Mouse (Mus musculus): ENCODE data around the gene Olfr877. TPM values are rescaled to one million over a fixed set of nuclear protein-coding genes. Genes with fewer than 3 reads are reported as not detected.

The Olfr877 gene
- total RNA-seq (2014; fragmentation: Nextera tagmentation), result not detected in 2 replicates
- total RNA-seq (2017), result 0.06 TPM in 1 of 2 replicates, not detected in the other
- polyA plus RNA-seq (2012), result not detected in 2 replicates

DNA sequence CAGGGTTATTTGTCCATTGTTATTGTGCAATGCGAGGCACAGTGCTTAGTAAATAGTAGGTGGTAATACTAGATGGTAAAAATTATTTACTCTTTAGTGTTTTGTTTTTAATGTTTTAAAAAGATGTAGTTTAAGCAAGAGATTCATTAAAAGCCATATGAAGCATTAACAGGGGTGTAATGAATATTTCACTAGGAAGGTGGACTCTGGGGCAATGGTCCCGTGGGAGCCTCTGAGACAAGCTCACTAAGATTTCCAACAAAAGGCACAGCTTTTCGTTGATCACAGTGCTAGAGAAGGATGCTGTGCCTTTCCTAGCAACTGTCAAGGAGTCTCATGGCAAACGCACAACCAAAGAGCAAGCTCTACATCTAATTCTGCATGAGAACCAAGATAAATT lies at the start of gene Olfr877:
Olfr877 (plus strand) TSS at position 301 of the 400 bp plus-strand sequence.
- no peaks in the 10 kb centered on the region for H3K36me3 ChIP-seq (replicated peaks)
- no peaks in the 10 kb centered on the region for H3K9me3 ChIP-seq (replicated peaks)
- no peak for ATAC-seq (ENCODE audit: extremely low read depth, insufficient number of reproducible peaks, low FRiP score, poor library complexity, severe bottlenecking)
- no peaks in the 10 kb centered on the region for H3K4me1 ChIP-seq (ENCODE audit: insufficient read depth, low read depth, low read length)
- H3K4me3 ChIP-seq (ENCODE audit: low read depth, low read length), result no peak within 1 kb of the TSS
- H3K27me3 ChIP-seq (ENCODE audit: insufficient read depth, low read length), result no peaks in the 10 kb centered on the region
- TF ChIP-seq GATA2 (IDR thresholded peaks at IDR 0.05; ENCODE audit: borderline replicate concordance, low read depth, low read length) (no peak), CTCF (IDR thresholded peaks at IDR 0.05; ENCODE audit: low read depth, low read length) (no peak), TAL1 (conservative IDR thresholded peaks at IDR 0.05; ENCODE audit: low read depth, low read length) (no peak), POLR2AphosphoS5 (IDR thresholded peaks at IDR 0.05; ENCODE audit: insufficient replicate concordance, low read depth, low read length) (no peak), GATA1 (IDR thresholded peaks at IDR 0.05; ENCODE audit: borderline replicate concordance, low read length) (no peak)
- DNase-seq (ENCODE audit: low spot score), result no peak

- no peaks in the 10 kb centered on the region for H3K27me3 ChIP-seq (ENCODE audit: insufficient read depth, low read length)
- no peak for ATAC-seq (ENCODE audit: extremely low read depth, insufficient number of reproducible peaks, low FRiP score, poor library complexity, severe bottlenecking)
Observed at GRCm38 (mm10) chr9:37807235-37807634, 46.8 kb upstream of the Olfr877 start.

DNA sequence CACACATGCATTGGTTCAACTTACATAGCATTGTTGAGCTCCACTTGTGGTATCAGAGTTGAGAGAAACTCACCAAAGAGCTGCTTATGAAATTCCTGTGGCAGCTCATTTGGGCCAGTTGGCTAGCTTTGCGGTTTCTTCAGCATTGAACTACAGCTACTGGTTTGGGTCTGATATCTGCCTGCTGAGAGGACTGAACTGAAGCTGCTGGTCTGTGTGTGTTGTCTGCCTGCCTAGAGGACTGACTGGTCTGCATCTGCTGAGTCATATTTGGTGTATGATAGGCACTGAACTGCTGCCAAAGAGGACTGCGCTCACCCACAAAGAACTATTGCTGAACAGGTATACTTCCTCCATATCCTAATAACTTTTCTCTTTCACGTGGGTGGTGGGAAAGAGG lies 45.6 kb upstream of the Olfr877 start:
- DNase-seq (ENCODE audit: low spot score), result no peak

More at GRCm38 (mm10) chr9:37807235-37807634, 46.8 kb upstream of the Olfr877 start:
- Histone ChIP-seq H3K4me3 (ENCODE audit: low read depth, low read length) (no peak overlapping the region), H3K36me3 (replicated peaks) (no peaks in the 10 kb centered on the region), H3K9me3 (replicated peaks) (no peaks in the 10 kb centered on the region), H3K4me1 (ENCODE audit: insufficient read depth, low read depth, low read length) (no peaks in the 10 kb centered on the region)
- no peak for TF ChIP-seq TAL1 (conservative IDR thresholded peaks at IDR 0.05; ENCODE audit: low read depth, low read length)
- no peak for TF ChIP-seq GATA2 (IDR thresholded peaks at IDR 0.05; ENCODE audit: borderline replicate concordance, low read depth, low read length)
- TF ChIP-seq POLR2AphosphoS5 (IDR thresholded peaks at IDR 0.05; ENCODE audit: insufficient replicate concordance, low read depth, low read length), result no peak
- no peak for TF ChIP-seq GATA1 (IDR thresholded peaks at IDR 0.05; ENCODE audit: borderline replicate concordance, low read length)
- no peak for TF ChIP-seq CTCF (IDR thresholded peaks at IDR 0.05; ENCODE audit: low read depth, low read length)
- no peak for DNase-seq (ENCODE audit: low spot score)

GRCm38 (mm10) chr9:37808976-37809375 lies 45.1 kb upstream of the Olfr877 start:
- TF ChIP-seq GATA2 (IDR thresholded peaks at IDR 0.05; ENCODE audit: borderline replicate concordance, low read depth, low read length) (no peak), POLR2AphosphoS5 (IDR thresholded peaks at IDR 0.05; ENCODE audit: insufficient replicate concordance, low read depth, low read length) (no peak), TAL1 (conservative IDR thresholded peaks at IDR 0.05; ENCODE audit: low read depth, low read length) (no peak), GATA1 (IDR thresholded peaks at IDR 0.05; ENCODE audit: borderline replicate concordance, low read length) (no peak), CTCF (IDR thresholded peaks at IDR 0.05; ENCODE audit: low read depth, low read length) (no peak)

More for the DNA sequence above, 45.6 kb upstream of the Olfr877 start:
- no peak overlapping the region for H3K4me3 ChIP-seq (ENCODE audit: low read depth, low read length)
- ATAC-seq (ENCODE audit: extremely low read depth, insufficient number of reproducible peaks, low FRiP score, poor library complexity, severe bottlenecking), result no peak
- TF ChIP-seq POLR2AphosphoS5 (IDR thresholded peaks at IDR 0.05; ENCODE audit: insufficient replicate concordance, low read depth, low read length), result no peak
- TF ChIP-seq CTCF (IDR thresholded peaks at IDR 0.05; ENCODE audit: low read depth, low read length), result no peak
- no peak for TF ChIP-seq TAL1 (conservative IDR thresholded peaks at IDR 0.05; ENCODE audit: low read depth, low read length)
- TF ChIP-seq GATA2 (IDR thresholded peaks at IDR 0.05; ENCODE audit: borderline replicate concordance, low read depth, low read length), result no peak
- TF ChIP-seq GATA1 (IDR thresholded peaks at IDR 0.05; ENCODE audit: borderline replicate concordance, low read length), result no peak
- H3K27me3 ChIP-seq (ENCODE audit: insufficient read depth, low read length), result no peaks in the 10 kb centered on the region
- H3K9me3 ChIP-seq (replicated peaks), result no peaks in the 10 kb centered on the region
- no peaks in the 10 kb centered on the region for H3K36me3 ChIP-seq (replicated peaks)
- no peaks in the 10 kb centered on the region for H3K4me1 ChIP-seq (ENCODE audit: insufficient read depth, low read depth, low read length)

DNA sequence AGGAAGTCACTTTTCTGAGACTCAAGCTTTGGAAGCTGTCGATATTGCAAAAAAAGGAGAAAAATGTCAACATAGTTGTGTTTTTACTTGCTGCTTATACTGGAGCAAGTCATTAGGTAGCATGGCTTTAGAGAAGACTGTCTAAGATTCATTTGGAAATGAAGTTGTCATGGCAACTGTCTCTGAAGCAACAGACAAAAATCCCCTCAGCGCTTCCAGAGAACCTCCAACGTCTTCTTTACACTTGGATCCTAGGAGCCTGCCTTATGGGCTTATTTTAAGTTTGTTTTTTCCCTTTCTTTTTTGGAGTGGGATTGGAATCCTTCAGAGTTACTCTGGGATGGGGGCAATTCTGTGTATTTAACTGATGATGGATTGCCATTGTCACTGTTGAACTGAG lies 39.4 kb upstream of the Olfr877 start:
- ATAC-seq (ENCODE audit: extremely low read depth, insufficient number of reproducible peaks, low FRiP score, poor library complexity, severe bottlenecking) (no peak), DNase-seq (ENCODE audit: low spot score) (no peak)
- Histone ChIP-seq H3K4me1 (ENCODE audit: insufficient read depth, low read depth, low read length) (no peaks in the 10 kb centered on the region), H3K27me3 (ENCODE audit: insufficient read depth, low read length) (no peaks in the 10 kb centered on the region; the same call in 1 of the 2 replicates), H3K4me3 (ENCODE audit: low read depth, low read length) (no peak overlapping the region), H3K9me3 (replicated peaks) (no peaks in the 10 kb centered on the region), H3K36me3 (replicated peaks) (no peaks in the 10 kb centered on the region)
- TF ChIP-seq POLR2AphosphoS5 (IDR thresholded peaks at IDR 0.05; ENCODE audit: insufficient replicate concordance, low read depth, low read length) (no peak), TAL1 (conservative IDR thresholded peaks at IDR 0.05; ENCODE audit: low read depth, low read length) (no peak), CTCF (IDR thresholded peaks at IDR 0.05; ENCODE audit: low read depth, low read length) (no peak), GATA2 (IDR thresholded peaks at IDR 0.05; ENCODE audit: borderline replicate concordance, low read depth, low read length) (no peak), GATA1 (IDR thresholded peaks at IDR 0.05; ENCODE audit: borderline replicate concordance, low read length) (no peak)

More at GRCm38 (mm10) chr9:37808976-37809375, 45.1 kb upstream of the Olfr877 start:
- no peak overlapping the region for H3K4me3 ChIP-seq (ENCODE audit: low read depth, low read length)
- ATAC-seq (ENCODE audit: extremely low read depth, insufficient number of reproducible peaks, low FRiP score, poor library complexity, severe bottlenecking), result no peak
- no peaks in the 10 kb centered on the region for H3K9me3 ChIP-seq (replicated peaks)
- H3K27me3 ChIP-seq (ENCODE audit: insufficient read depth, low read length), result no peaks in the 10 kb centered on the region; the same call in 1 of the 2 replicates
- H3K4me1 ChIP-seq (ENCODE audit: insufficient read depth, low read depth, low read length), result no peaks in the 10 kb centered on the region
- no peak for DNase-seq (ENCODE audit: low spot score)
- no peaks in the 10 kb centered on the region for H3K36me3 ChIP-seq (replicated peaks)

- Histone ChIP-seq H3K4me3 (ENCODE audit: low read depth, low read length) (no peak overlapping the region), H3K9me3 (replicated peaks) (no peaks in the 10 kb centered on the region), H3K27me3 (ENCODE audit: insufficient read depth, low read length) (no peaks in the 10 kb centered on the region), H3K36me3 (replicated peaks) (no peaks in the 10 kb centered on the region), H3K4me1 (ENCODE audit: insufficient read depth, low read depth, low read length) (no peaks in the 10 kb centered on the region)
- TF ChIP-seq POLR2AphosphoS5 (IDR thresholded peaks at IDR 0.05; ENCODE audit: insufficient replicate concordance, low read depth, low read length) (no peak), GATA1 (IDR thresholded peaks at IDR 0.05; ENCODE audit: borderline replicate concordance, low read length) (no peak), GATA2 (IDR thresholded peaks at IDR 0.05; ENCODE audit: borderline replicate concordance, low read depth, low read length) (no peak)
- ATAC-seq (ENCODE audit: extremely low read depth, insufficient number of reproducible peaks, low FRiP score, poor library complexity, severe bottlenecking), result no peak
- DNase-seq (ENCODE audit: low spot score), result no peak
Observed at GRCm38 (mm10) chr9:37829881-37830280, 24.2 kb upstream of the Olfr877 start.

Measured in G1E (cell line).